ENCODE assay signal across 8 mouse cellular contexts in the genomic region with DNA sequence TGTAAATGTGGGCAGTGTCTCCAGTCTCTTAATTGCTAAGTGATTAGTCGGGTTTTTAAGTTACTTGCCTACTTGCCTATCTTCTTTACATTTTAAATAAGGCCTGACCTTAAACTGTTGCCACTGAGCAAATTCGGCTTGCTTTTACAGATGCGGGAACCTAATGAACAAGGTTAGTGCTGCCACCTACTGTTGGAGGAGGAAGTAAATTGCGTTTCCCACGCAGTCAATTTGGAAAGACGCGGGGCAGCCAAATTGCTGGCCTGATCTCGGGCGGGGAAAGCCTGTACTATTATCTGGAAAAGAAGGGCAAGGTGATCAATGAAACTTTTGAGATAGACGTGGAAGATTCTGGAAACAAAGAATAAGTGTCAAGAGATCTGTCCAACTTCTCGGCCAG.
DNase-seq lines count a peak whose midpoint lies in the region; ATAC-seq and TF ChIP-seq lines count a peak whose summit lies in the region.

No protein-coding gene starts in this region.

- H3K4me2 ChIP-seq in intestine, embryonic 14.5 days (ENCODE audit: low read length): no peak overlapping the region
- no peak overlapping the region for H3K4me2 ChIP-seq in intestine, embryonic 16.5 days (ENCODE audit: low read depth, low read length)

- TF ChIP-seq CTCF in thymus, adult 2 months (IDR thresholded peaks at IDR 0.05; ENCODE audit: borderline replicate concordance, control insufficient read depth, extremely low read depth, insufficient read depth, low read length, poor library complexity): no peak

- no peaks in the 10 kb centered on the region for H3K4me1 ChIP-seq in intestine, embryonic 14.5 days (replicated peaks; ENCODE audit: control insufficient read depth, insufficient read depth, low read length)
- H3K4me1 ChIP-seq in intestine, embryonic 16.5 days (ENCODE audit: control insufficient read depth, insufficient read depth, low read length): no peaks in the 10 kb centered on the region
- no peaks in the 10 kb centered on the region for H3K4me1 ChIP-seq in ES-E14 (ENCODE audit: control insufficient read depth in 2 of 2, insufficient read depth in 2 of 2, low read length in 2 of 2, poor library complexity in 1 of 2)
- H3K4me1 ChIP-seq in thymus, adult 2 months (replicated peaks; ENCODE audit: control insufficient read depth, insufficient read depth, low read length): no peaks in the 10 kb centered on the region

- 9% methylated on average over 11 of the region's 11 CpGs for whole genome bisulfite sequencing in intestine, embryonic 14.5 days
- WGBS in intestine, embryonic 16.5 days: 9% methylated on average over 11 of the region's 11 CpGs
- 12% methylated on average over 11 of the region's 11 CpGs for WGBS in thymus, adult 2 months

- TF ChIP-seq POLR2A in thymus, adult 2 months (IDR thresholded peaks at IDR 0.05; ENCODE audit: control insufficient read depth, extremely low read depth, insufficient read depth, low read length, poor library complexity): no peak

- no peak overlapping the region for H3K27ac ChIP-seq in intestine, embryonic 14.5 days (ENCODE audit: low read depth)
- no peak overlapping the region for H3K27ac ChIP-seq in intestine, embryonic 16.5 days (ENCODE audit: low read length)
- no peak overlapping the region for H3K27ac ChIP-seq in ES-E14 (ENCODE audit: insufficient read depth, low read depth, low read length, poor library complexity, severe bottlenecking)
- no peak overlapping the region for H3K27ac ChIP-seq in thymus, adult 2 months (ENCODE audit: control insufficient read depth, insufficient read depth, low read length)

- 0 out of 2 replicates have a peak, but pooled peaks cover 3% of the 10 kb centered on the region for H3K9me3 ChIP-seq in intestine, embryonic 14.5 days (ENCODE audit: control insufficient read depth, low read length)
- peaks cover 6% of the 10 kb centered on the region; the same call in 1 of the 2 replicates for H3K9me3 ChIP-seq in intestine, embryonic 16.5 days (ENCODE audit: control insufficient read depth, low read length)
- H3K9me3 ChIP-seq in ES-E14 (ENCODE audit: control insufficient read depth, insufficient read depth, low read depth, low read length): no peaks in the 10 kb centered on the region

- H3K4me3 ChIP-seq in intestine, embryonic 14.5 days (ENCODE audit: low read depth, low read length): no peak overlapping the region
- H3K4me3 ChIP-seq in intestine, embryonic 16.5 days (ENCODE audit: low read length): no peak overlapping the region
- H3K4me3 ChIP-seq in ES-E14 (ENCODE audit: insufficient read depth in 1 of 2, low read depth in 1 of 2, low read length in 2 of 2, poor library complexity in 1 of 2, severe bottlenecking in 1 of 2): no peak overlapping the region
- H3K4me3 ChIP-seq in thymus, adult 2 months (ENCODE audit: control insufficient read depth, insufficient read depth, low read length): no peak overlapping the region

- ATAC-seq in intestine, embryonic 14.5 days (replicated peaks; ENCODE audit: low FRiP score, low TSS enrichment, low read depth): no peak
- no peak for ATAC-seq in intestine, embryonic 16.5 days

- no peak overlapping the region for H3K9ac ChIP-seq in intestine, embryonic 14.5 days (ENCODE audit: low read length)
- H3K9ac ChIP-seq in intestine, embryonic 16.5 days (ENCODE audit: low read depth, low read length): no peak overlapping the region
- H3K9ac ChIP-seq in ES-E14 (ENCODE audit: insufficient read depth, low read depth, low read length, poor library complexity, severe bottlenecking): no peak overlapping the region

- H3K36me3 ChIP-seq in intestine, embryonic 14.5 days (ENCODE audit: control insufficient read depth, insufficient read depth, low read length): no peaks in the 10 kb centered on the region
- H3K36me3 ChIP-seq in intestine, embryonic 16.5 days (ENCODE audit: control insufficient read depth, insufficient read depth, low read length): no peaks in the 10 kb centered on the region
- H3K36me3 ChIP-seq in ES-E14 (ENCODE audit: control insufficient read depth, insufficient read depth, low read length, poor library complexity, severe bottlenecking): no peaks in the 10 kb centered on the region
- H3K36me3 ChIP-seq in thymus, adult 2 months (ENCODE audit: control insufficient read depth, insufficient read depth, low read length): no peaks in the 10 kb centered on the region

- in situ Hi-C loops in ES-E14 (cut with MboI; ENCODE audit: low sequenced_read_pairs in 2 of 2, unreplicated experiment in 2 of 2): loop anchor here (10.0 to 25.0 kb wide), 2 partner anchors 170 to 173 kb away; no protein-coding TSS in a partner anchor

- peak; percentile 65 for DNase-seq in intestine, embryonic 14.5 days (ENCODE audit: low spot score)
- peak; percentile 65 for DNase-seq in ES-E14 (ENCODE audit: low read depth, low spot score)
- peak; percentile 32 for DNase-seq in c-Kit-positive CD71-positive TER-119-negative erythroid progenitor cells, embryonic 14.5 days (ENCODE audit: low read depth)
- peak; percentile 11 for DNase-seq in gastrocnemius, postnatal 25 days
- peak; percentile 60 for DNase-seq in layer of hippocampus, adult 11-12 months (ENCODE audit: low spot score)
- peak; percentile 85 for DNase-seq in lung, postnatal 36 days
- peak; percentile 17 for DNase-seq in thymus, adult 2 months

- no peaks in the 10 kb centered on the region for H3K27me3 ChIP-seq in intestine, embryonic 14.5 days (replicated peaks; ENCODE audit: control insufficient read depth, insufficient read depth, low read length)
- no peaks in the 10 kb centered on the region for H3K27me3 ChIP-seq in intestine, embryonic 16.5 days (replicated peaks; ENCODE audit: control insufficient read depth, insufficient read depth, low read length)
- H3K27me3 ChIP-seq in thymus, adult 2 months (ENCODE audit: control insufficient read depth, insufficient read depth, low read length): no peaks in the 10 kb centered on the region

TF ChIP-seq in ES-E14, 5 proteins besides CTCF, POLR2A, EP300 and RAD21:
- no peak for TF ChIP-seq HCFC1 (IDR thresholded peaks at IDR 0.05; ENCODE audit: borderline replicate concordance, insufficient read depth, low read length)
- TF ChIP-seq ZC3H11A (IDR thresholded peaks at IDR 0.05; ENCODE audit: borderline replicate concordance, low read depth, low read length): peak; percentile 74; the same call in 1 of the 2 replicates

Comparison
In these comparisons a context has a peak if more than half of its experiments do, and no peak if none do; other contexts are left out.
1. DNase-seq: peak in every context shown above with its lines; median percentile 85 in lung, postnatal 36 days; 65 in intestine, embryonic 14.5 days; 65 in ES-E14; 60 in layer of hippocampus, adult 11-12 months; 32 in c-Kit-positive CD71-positive TER-119-negative erythroid progenitor cells, embryonic 14.5 days; 17 in thymus, adult 2 months; 11 in gastrocnemius, postnatal 25 days.